Mouse (Mus musculus): ENCODE data around the gene Nkx2-3. TPM values are rescaled to one million over a fixed set of nuclear protein-coding genes. Genes with fewer than 3 reads are reported as not detected.

The Nkx2-3 gene
- polyA plus RNA-seq, 1 experiment from 2014 or later, result not detected

DNA sequence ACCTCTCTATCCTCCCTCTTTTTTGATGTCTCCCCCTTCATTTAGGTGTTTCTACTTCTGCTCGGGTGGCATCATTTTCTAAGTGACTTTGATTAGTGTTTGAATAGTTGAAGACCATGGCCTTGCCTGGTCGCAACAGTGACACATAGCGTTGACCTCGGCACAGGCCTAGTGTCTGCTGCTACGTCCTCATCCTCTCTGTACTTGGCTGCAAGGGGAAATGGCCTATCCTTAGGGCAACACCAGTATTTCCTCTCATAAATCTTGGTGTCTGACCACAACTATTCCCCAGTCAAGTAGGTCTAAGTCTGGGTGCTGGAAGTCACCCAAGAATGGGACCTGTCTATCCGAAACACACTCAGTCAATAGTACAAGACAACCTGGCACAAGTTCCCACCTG, 47.5 kb downstream of the Nkx2-3 start:
- no peaks in the 10 kb centered on the region for H3K27me3 ChIP-seq (replicated peaks; ENCODE audit: control insufficient read depth, insufficient read depth, low read length)
- H3K9me3 ChIP-seq (ENCODE audit: control insufficient read depth, low read length), result no peaks in the 10 kb centered on the region
- H3K27ac ChIP-seq (ENCODE audit: low read depth, low read length), result no peak overlapping the region
- no peak for ATAC-seq
- 89% methylated on average over 6 of the region's 6 CpGs for whole genome bisulfite sequencing
- no peak overlapping the region for H3K9ac ChIP-seq (ENCODE audit: low read depth, low read length)
- no peak overlapping the region for H3K4me3 ChIP-seq (ENCODE audit: low read length)
- H3K36me3 ChIP-seq (ENCODE audit: control insufficient read depth, insufficient read depth, low read length), result peaks cover 11% of the 10 kb centered on the region
- H3K4me1 ChIP-seq (ENCODE audit: control insufficient read depth, insufficient read depth, low read depth, low read length), result no peaks in the 10 kb centered on the region
- no peak overlapping the region for H3K4me2 ChIP-seq (ENCODE audit: low read length)

DNA sequence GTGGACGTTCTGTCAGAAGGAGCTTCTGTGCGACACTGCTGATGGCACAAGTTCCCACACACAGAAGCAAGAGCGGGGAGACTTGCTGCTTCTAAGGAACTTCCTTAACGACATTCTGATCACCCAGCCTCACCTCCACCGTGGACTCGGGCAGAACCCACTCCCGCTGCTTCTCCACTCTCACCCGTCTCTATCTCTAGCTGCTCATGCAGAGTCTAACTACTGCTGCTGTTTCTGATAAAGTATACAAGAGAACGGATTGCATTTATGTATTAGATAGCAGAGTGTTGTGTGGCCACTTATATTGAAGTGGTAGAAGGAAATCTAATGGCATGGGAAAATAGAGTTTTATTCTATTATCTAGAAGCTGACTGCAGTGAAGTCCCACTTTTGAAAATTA, 48.6 kb downstream of the Nkx2-3 start:
- ATAC-seq, result no peak
- H3K9me3 ChIP-seq (ENCODE audit: control insufficient read depth, low read length), result no peaks in the 10 kb centered on the region
- peaks cover 11% of the 10 kb centered on the region for H3K36me3 ChIP-seq (ENCODE audit: control insufficient read depth, insufficient read depth, low read length)
- no peak overlapping the region for H3K9ac ChIP-seq (ENCODE audit: low read depth, low read length)
- no peak overlapping the region for H3K4me3 ChIP-seq (ENCODE audit: low read length)
- WGBS, result 90% methylated on average over 9 of the region's 9 CpGs
- H3K27me3 ChIP-seq (replicated peaks; ENCODE audit: control insufficient read depth, insufficient read depth, low read length), result no peaks in the 10 kb centered on the region
- no peak overlapping the region for H3K4me2 ChIP-seq (ENCODE audit: low read length)
- no peaks in the 10 kb centered on the region for H3K4me1 ChIP-seq (ENCODE audit: control insufficient read depth, insufficient read depth, low read depth, low read length)
- no peak overlapping the region for H3K27ac ChIP-seq (ENCODE audit: low read depth, low read length)

DNA sequence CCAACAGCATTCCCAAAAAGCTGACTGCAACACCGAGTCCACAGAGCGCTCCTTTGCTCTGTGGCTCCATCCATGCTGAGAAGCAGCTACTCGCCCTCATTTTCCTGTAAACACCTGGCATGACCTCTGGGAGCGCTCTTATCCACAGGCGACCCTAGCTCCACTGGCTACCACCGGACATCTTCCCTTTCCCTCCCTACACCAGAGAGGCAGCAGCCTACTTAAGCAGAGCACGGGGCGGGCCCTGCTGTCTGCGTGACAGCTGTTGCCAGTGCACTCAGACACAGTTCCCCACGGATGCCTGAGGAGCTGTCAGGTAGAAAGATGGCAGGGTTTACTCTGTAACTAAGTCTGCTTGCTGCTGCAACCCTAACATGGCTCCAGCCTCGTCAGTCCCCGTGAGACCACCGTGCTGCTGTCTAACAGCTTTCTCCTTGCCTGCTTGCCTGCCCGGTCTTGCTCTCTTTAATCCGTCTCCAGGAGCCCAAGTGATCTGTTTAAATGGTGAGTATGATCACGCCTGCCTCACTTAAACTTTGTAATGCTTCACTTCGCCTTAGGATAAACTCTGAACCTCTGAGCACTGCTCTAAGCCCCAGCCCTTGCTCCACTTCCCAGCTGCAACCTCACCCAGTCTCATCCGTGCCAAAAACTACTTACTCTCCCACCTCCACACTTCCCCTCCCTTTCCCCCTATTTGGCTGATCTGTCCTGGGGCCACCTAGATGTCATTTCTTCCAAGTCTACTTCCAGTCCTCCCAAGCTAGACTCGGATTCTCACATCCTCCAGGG, 50.2 kb downstream of the Nkx2-3 start:
- Histone ChIP-seq H3K36me3 (ENCODE audit: control insufficient read depth, insufficient read depth, low read length) (peaks cover 11% of the 10 kb centered on the region), H3K9me3 (ENCODE audit: control insufficient read depth, low read length) (no peaks in the 10 kb centered on the region), H3K4me1 (ENCODE audit: control insufficient read depth, insufficient read depth, low read depth, low read length) (no peaks in the 10 kb centered on the region), H3K4me3 (ENCODE audit: low read length) (no peak overlapping the region), H3K27me3 (replicated peaks; ENCODE audit: control insufficient read depth, insufficient read depth, low read length) (no peaks in the 10 kb centered on the region), H3K27ac (ENCODE audit: low read depth, low read length) (no peak overlapping the region), H3K4me2 (ENCODE audit: low read length) (no peak overlapping the region), H3K9ac (ENCODE audit: low read depth, low read length) (no peak overlapping the region)
- ATAC-seq, result peak; percentile 67
- 40% methylated on average over 19 of the region's 19 CpGs for WGBS

DNA sequence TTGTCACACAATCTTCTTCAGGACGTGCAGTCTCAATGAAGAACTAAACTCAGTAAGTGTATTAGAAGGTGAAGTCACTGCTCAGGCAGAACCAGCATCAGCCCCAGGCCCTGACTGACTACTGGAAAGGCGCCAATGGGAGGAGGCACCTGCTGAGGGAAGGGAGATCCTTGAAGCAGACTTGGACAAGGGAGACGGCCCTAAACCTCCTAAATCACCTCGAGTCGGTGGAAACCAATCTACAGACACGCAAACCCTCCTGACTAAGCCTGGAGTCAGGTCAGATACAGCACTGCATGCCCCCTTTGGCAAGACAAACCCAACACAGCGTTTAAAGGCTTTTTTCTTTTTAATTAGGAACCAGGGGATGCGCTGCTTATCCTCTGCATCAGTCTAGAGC, 51.3 kb downstream of the Nkx2-3 start:
- 91% methylated on average over 8 of the region's 8 CpGs for WGBS
- ATAC-seq, result no peak
- Histone ChIP-seq H3K4me2 (ENCODE audit: low read length) (no peak overlapping the region), H3K4me3 (ENCODE audit: low read length) (no peak overlapping the region), H3K27me3 (replicated peaks; ENCODE audit: control insufficient read depth, insufficient read depth, low read length) (no peaks in the 10 kb centered on the region), H3K27ac (ENCODE audit: low read depth, low read length) (no peak overlapping the region), H3K4me1 (ENCODE audit: control insufficient read depth, insufficient read depth, low read depth, low read length) (no peaks in the 10 kb centered on the region), H3K36me3 (ENCODE audit: control insufficient read depth, insufficient read depth, low read length) (peaks cover 11% of the 10 kb centered on the region), H3K9ac (ENCODE audit: low read depth, low read length) (no peak overlapping the region), H3K9me3 (ENCODE audit: control insufficient read depth, low read length) (no peaks in the 10 kb centered on the region)

Small RNAs within 50 kb of the gene (microRNA-seq; reads per million reads assigned to microRNA genes)
- gene Gm22646, result not detected

Other genes starting within 250 kb of the Nkx2-3 start
- gene Hpse2, start 224.0 kb upstream of the Nkx2-3 start, polyA plus RNA-seq (2015; fragmentation: Nextera tagmentation; extraction: Ambion mirVana), result 0.14 and 0.20 TPM in 2 replicates
- gene Cnnm1, start 171.9 kb upstream of the Nkx2-3 start, polyA plus RNA-seq (2015; fragmentation: Nextera tagmentation; extraction: Ambion mirVana), result 3.9 and 4.2 TPM in 2 replicates
- gene Got1, start 87.7 kb upstream of the Nkx2-3 start, polyA plus RNA-seq (2015; fragmentation: Nextera tagmentation; extraction: Ambion mirVana), result 124 and 140 TPM in 2 replicates
- gene Slc25a28, start 62.6 kb downstream of the Nkx2-3 start, polyA plus RNA-seq (2015; fragmentation: Nextera tagmentation; extraction: Ambion mirVana), result 14.6 and 15.2 TPM in 2 replicates
- 8.1 and 8.3 TPM in 2 replicates for gene Entpd7, start 77.3 kb downstream of the Nkx2-3 start, polyA plus RNA-seq (2015; fragmentation: Nextera tagmentation; extraction: Ambion mirVana)
- gene Cutc, start 140.7 kb downstream of the Nkx2-3 start, polyA plus RNA-seq (2015; fragmentation: Nextera tagmentation; extraction: Ambion mirVana), result 7.3 and 7.7 TPM in 2 replicates
- 11.8 and 13.2 TPM in 2 replicates for gene Cox15, start 140.7 kb downstream of the Nkx2-3 start, polyA plus RNA-seq (2015; fragmentation: Nextera tagmentation; extraction: Ambion mirVana)
- 0.04 and 0.12 TPM in 2 replicates for gene Abcc2, start 169.9 kb downstream of the Nkx2-3 start, polyA plus RNA-seq (2015; fragmentation: Nextera tagmentation; extraction: Ambion mirVana)